16 mouse cellular contexts compared by ENCODE assay signal in genomic region chr5:47820936-47821335, GRCm38 (mm10).
A peak's percentile ranks its signal among the peaks of the same experiment; 100 is the strongest.
DNase-seq lines count a peak whose midpoint lies in the region; ATAC-seq and TF ChIP-seq lines count a peak whose summit lies in the region.
"Had no signal": no experiment of that assay in that cellular context is flagged by ENCODE, and none has a peak within 500 bp of the region (broad histone marks: within the 10 kb centered on the region; RNA-seq: fewer than 3 reads in every experiment).

No protein-coding gene starts in this region.

- H3K4me1 ChIP-seq in forebrain, embryonic 14.5 days (ENCODE audit: control insufficient read depth, insufficient read depth, low read length): no peaks in the 10 kb centered on the region
- H3K4me1 ChIP-seq in forebrain, embryonic 12.5 days: no peaks in the 10 kb centered on the region
- H3K4me1 ChIP-seq in forebrain, embryonic 16.5 days (replicated peaks; ENCODE audit: control insufficient read depth, insufficient read depth, low read length): no peaks in the 10 kb centered on the region
- no peaks in the 10 kb centered on the region for H3K4me1 ChIP-seq in kidney, embryonic 16.5 days (ENCODE audit: insufficient read depth, low read length)
- H3K4me1 ChIP-seq: embryonic facial prominence, embryonic 10.5 days; embryonic facial prominence, embryonic 12.5 days had no signal

- TF ChIP-seq POLR2A in brain, embryonic 14.5 days (IDR thresholded peaks at IDR 0.05; ENCODE audit: borderline replicate concordance, extremely low read depth, insufficient read depth, insufficient read length, poor library complexity, severe bottlenecking): no peak

- peak; percentile 59 for DNase-seq in forebrain, embryonic 14.5 days (ENCODE audit: low spot score)
- DNase-seq in brain, embryonic 14.5 days (ENCODE audit: low read depth): peak; percentile 81
- no peak for DNase-seq in urinary bladder, postnatal 25 days (ENCODE audit: low spot score)
- DNase-seq: adrenal gland, adult 2 months; adrenal gland, postnatal 10 days; adrenal gland, postnatal 25 days; cerebellum, adult 11-12 months; cerebellum, adult 2 months; cerebellum, adult 9-10 months; cerebellum, postnatal 10 days; cerebellum, postnatal 25 days had no signal

- H3K9ac ChIP-seq in forebrain, embryonic 14.5 days (ENCODE audit: low read length): no peak overlapping the region
- H3K9ac ChIP-seq in forebrain, embryonic 12.5 days: no peak overlapping the region
- no peak overlapping the region for H3K9ac ChIP-seq in forebrain, embryonic 16.5 days (replicated peaks; ENCODE audit: low read depth, low read length)
- H3K9ac ChIP-seq in kidney, embryonic 16.5 days (replicated peaks; ENCODE audit: low read length): no peak overlapping the region
- H3K9ac ChIP-seq: embryonic facial prominence, embryonic 12.5 days had no signal

- TF ChIP-seq CTCF in brain, embryonic 14.5 days (IDR thresholded peaks at IDR 0.05; ENCODE audit: borderline replicate concordance, extremely low read depth, insufficient read depth, insufficient read length): no peak

- H3K27ac ChIP-seq in forebrain, embryonic 14.5 days (ENCODE audit: low read depth, low read length): no peak overlapping the region
- no peak overlapping the region for H3K27ac ChIP-seq in forebrain, embryonic 12.5 days
- no peak overlapping the region for H3K27ac ChIP-seq in forebrain, embryonic 16.5 days (ENCODE audit: low read length)
- H3K27ac ChIP-seq in kidney, embryonic 16.5 days (ENCODE audit: low read length): no peak overlapping the region
- H3K27ac ChIP-seq: embryonic facial prominence, embryonic 10.5 days; embryonic facial prominence, embryonic 12.5 days had no signal

- H3K36me3 ChIP-seq in forebrain, embryonic 14.5 days (ENCODE audit: control insufficient read depth, insufficient read depth, low read length): no peaks in the 10 kb centered on the region
- H3K36me3 ChIP-seq in forebrain, embryonic 12.5 days (replicated peaks): no peaks in the 10 kb centered on the region
- H3K36me3 ChIP-seq in forebrain, embryonic 16.5 days (ENCODE audit: control insufficient read depth, insufficient read depth): no peaks in the 10 kb centered on the region
- no peaks in the 10 kb centered on the region for H3K36me3 ChIP-seq in kidney, embryonic 16.5 days (ENCODE audit: insufficient read depth, low read length)
- H3K36me3 ChIP-seq: embryonic facial prominence, embryonic 10.5 days; embryonic facial prominence, embryonic 12.5 days had no signal

- H3K4me2 ChIP-seq in forebrain, embryonic 14.5 days (ENCODE audit: low read length): no peak overlapping the region
- no peak overlapping the region for H3K4me2 ChIP-seq in forebrain, embryonic 12.5 days
- no peak overlapping the region for H3K4me2 ChIP-seq in forebrain, embryonic 16.5 days (ENCODE audit: low read length)
- H3K4me2 ChIP-seq in kidney, embryonic 16.5 days (replicated peaks; ENCODE audit: low read depth, low read length): no peak overlapping the region
- H3K4me2 ChIP-seq: embryonic facial prominence, embryonic 12.5 days had no signal

- 74% methylated on average over 1 of the region's 1 CpGs for WGBS in forebrain, embryonic 14.5 days
- 94% methylated on average over 1 of the region's 1 CpGs for WGBS in forebrain, embryonic 12.5 days
- WGBS in forebrain, embryonic 16.5 days: 74% methylated on average over 1 of the region's 1 CpGs
- 96% methylated on average over 1 of the region's 1 CpGs for WGBS in kidney, embryonic 16.5 days

- H3K27me3 ChIP-seq in forebrain, embryonic 14.5 days (replicated peaks; ENCODE audit: control insufficient read depth, insufficient read depth, low read length): no peaks in the 10 kb centered on the region
- no peaks in the 10 kb centered on the region for H3K27me3 ChIP-seq in forebrain, embryonic 12.5 days
- H3K27me3 ChIP-seq in forebrain, embryonic 16.5 days (replicated peaks; ENCODE audit: control insufficient read depth, insufficient read depth, low read length): no peaks in the 10 kb centered on the region
- H3K27me3 ChIP-seq in kidney, embryonic 16.5 days (ENCODE audit: insufficient read depth, low read length): no peaks in the 10 kb centered on the region
- H3K27me3 ChIP-seq: embryonic facial prominence, embryonic 12.5 days had no signal

- no peak overlapping the region for H3K4me3 ChIP-seq in forebrain, embryonic 14.5 days (ENCODE audit: low read depth, low read length)
- no peak overlapping the region for H3K4me3 ChIP-seq in forebrain, embryonic 12.5 days (replicated peaks)
- H3K4me3 ChIP-seq in forebrain, embryonic 16.5 days (replicated peaks; ENCODE audit: low read length): no peak overlapping the region
- H3K4me3 ChIP-seq in kidney, embryonic 16.5 days (ENCODE audit: low read length): no peak overlapping the region
- H3K4me3 ChIP-seq: embryonic facial prominence, embryonic 10.5 days; embryonic facial prominence, embryonic 12.5 days had no signal

- ATAC-seq in forebrain, embryonic 14.5 days: peak; percentile 75
- no peak for ATAC-seq in forebrain, embryonic 12.5 days (ENCODE audit: low FRiP score)
- peak; percentile 87 for ATAC-seq in forebrain, embryonic 16.5 days
- no peak for ATAC-seq in kidney, embryonic 16.5 days (ENCODE audit: low FRiP score, low TSS enrichment)

- H3K9me3 ChIP-seq in forebrain, embryonic 14.5 days (replicated peaks; ENCODE audit: control insufficient read depth, low read length): no peaks in the 10 kb centered on the region
- no peaks in the 10 kb centered on the region for H3K9me3 ChIP-seq in forebrain, embryonic 12.5 days
- no peaks in the 10 kb centered on the region for H3K9me3 ChIP-seq in forebrain, embryonic 16.5 days (ENCODE audit: control insufficient read depth, low read length)
- no peaks in the 10 kb centered on the region for H3K9me3 ChIP-seq in kidney, embryonic 16.5 days (ENCODE audit: low read length)
- H3K9me3 ChIP-seq: embryonic facial prominence, embryonic 10.5 days; embryonic facial prominence, embryonic 12.5 days had no signal

Comparison
In these comparisons a context has a peak if more than half of its experiments do, and no peak if none do; other contexts are left out.
1. ATAC-seq: peak in forebrain, embryonic 14.5 days (single experiment) and forebrain, embryonic 16.5 days (single experiment); none in forebrain, embryonic 12.5 days (single experiment) and kidney, embryonic 16.5 days (single experiment).